Mouse (Mus musculus) embryonic facial prominence, embryonic 13.5 days (tissue): ENCODE measurements at regions not wholly inside any gene's neighbourhood (a gene's known extent, or its start where the extent isn't known, plus 50 kb on each side); places are given as distances from the start of the nearest gene placed in this dataset.

ENCODE experiments used
- ATAC-seq: fragments of 200-750 bp; cut with Nextera tagmentation; 2 replicates; pipeline ENCODE4 v1.8.0; 2017; ENCODE audit warnings: low read depth; ENCODE audit not compliant: insufficient number of reproducible peaks, insufficient read depth, low FRiP score, low TSS enrichment
- H3K27ac ChIP-seq: fragments of 300-500 bp; sonication (generic); 2 replicates; pipeline ENCODE4 v1.5.1; 2015; ENCODE audit warnings: moderate library complexity, mild to moderate bottlenecking, inconsistent platforms
- H3K27me3 ChIP-seq: fragments of 300-500 bp; sonication (generic); 2 replicates; pipeline ENCODE4 v1.6.1; 2015; ENCODE audit warnings: mild to moderate bottlenecking, inconsistent platforms
- H3K36me3 ChIP-seq: fragments of 300-500 bp; sonication (generic); 2 replicates; pipeline ENCODE4 v1.6.1; 2015; ENCODE audit warnings: mild to moderate bottlenecking, inconsistent platforms
- H3K4me1 ChIP-seq: fragments of 300-500 bp; sonication (generic); 2 replicates; pipeline ENCODE4 v1.6.1; 2015; ENCODE audit warnings: inconsistent platforms
- H3K4me2 ChIP-seq: fragments of 300-500 bp; sonication (generic); 2 replicates; pipeline ENCODE4 v1.6.1; 2015; ENCODE audit warnings: moderate library complexity, mild to moderate bottlenecking, inconsistent platforms
- H3K4me3 ChIP-seq: fragments of 300-500 bp; sonication (generic); 2 replicates; pipeline ENCODE4 v1.5.1; 2015; ENCODE audit warnings: mild to moderate bottlenecking, inconsistent platforms
- H3K9ac ChIP-seq: fragments of 300-500 bp; sonication (generic); 2 replicates; pipeline ENCODE4 v1.6.1; 2015; ENCODE audit warnings: mild to moderate bottlenecking, inconsistent platforms
- H3K9me3 ChIP-seq: fragments of 300-500 bp; sonication (generic); 2 replicates; pipeline ENCODE4 v1.6.1; 2016; ENCODE audit warnings: inconsistent platforms
- WGBS: fragments of 180-500 bp; shearing (Covaris S2); methylation state at CpG from one replicate; pipeline ENCODE4 v1.1.7; 2015; ENCODE audit warnings: mixed read lengths; 5-methylcytosine and 5-hydroxymethylcytosine counted together

DNA sequence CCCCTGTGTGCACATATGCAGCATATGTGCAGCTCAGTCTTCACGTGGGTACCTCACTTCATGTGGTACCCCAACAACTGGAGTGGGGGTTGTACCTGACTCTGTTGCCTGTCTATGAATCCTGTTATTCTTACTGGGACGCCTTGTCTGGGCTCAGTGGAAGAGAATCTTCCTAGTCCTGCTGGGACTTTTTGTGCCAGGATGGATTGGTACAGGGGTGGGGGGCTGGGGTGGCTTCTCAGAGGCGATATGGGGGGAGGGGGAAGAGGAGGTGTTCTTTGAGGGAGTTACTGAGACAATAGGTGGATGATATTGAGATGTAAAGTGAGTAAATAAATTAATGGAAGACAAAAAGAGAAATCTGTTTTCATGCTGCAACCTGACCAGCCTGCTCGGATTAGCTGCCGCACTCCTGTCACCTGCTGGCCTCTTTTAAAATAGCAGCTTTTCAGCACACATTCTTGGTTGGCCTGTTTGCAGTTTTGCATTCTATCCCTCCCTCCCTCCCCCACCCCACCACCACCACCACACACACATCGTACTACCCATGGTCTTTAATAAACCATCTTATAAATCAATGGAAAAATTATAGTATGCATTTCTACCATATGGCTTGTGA, 1112.9 kb downstream of the 4930444P10Rik start:
- no peaks in the 10 kb centered on the region for H3K36me3 ChIP-seq
- H3K4me2 ChIP-seq: no peak overlapping the region
- H3K27me3 ChIP-seq: no peaks in the 10 kb centered on the region
- no peak overlapping the region for H3K27ac ChIP-seq
- H3K4me1 ChIP-seq: no peaks in the 10 kb centered on the region
- H3K4me3 ChIP-seq: no peak overlapping the region
- ATAC-seq: no peak
- H3K9ac ChIP-seq: no peak overlapping the region
- H3K9me3 ChIP-seq: peaks cover 3% of the 10 kb centered on the region; the same call in 1 of the 2 replicates
- 47% methylated on average over 6 of the region's 6 CpGs for WGBS
